Mouse (Mus musculus): ENCODE results near the gene Speer4d. TPM values are rescaled to one million over a fixed set of nuclear protein-coding genes. Genes with fewer than 3 reads are reported as not detected.
"Not testable (repeated sequence)": the region's sequence is repeated elsewhere in the genome, so short reads cannot be mapped to it uniquely, and the experiment has no call there.

Gene Speer4d
- total RNA-seq, 2 experiments from 2014 or later = not detected

DNA sequence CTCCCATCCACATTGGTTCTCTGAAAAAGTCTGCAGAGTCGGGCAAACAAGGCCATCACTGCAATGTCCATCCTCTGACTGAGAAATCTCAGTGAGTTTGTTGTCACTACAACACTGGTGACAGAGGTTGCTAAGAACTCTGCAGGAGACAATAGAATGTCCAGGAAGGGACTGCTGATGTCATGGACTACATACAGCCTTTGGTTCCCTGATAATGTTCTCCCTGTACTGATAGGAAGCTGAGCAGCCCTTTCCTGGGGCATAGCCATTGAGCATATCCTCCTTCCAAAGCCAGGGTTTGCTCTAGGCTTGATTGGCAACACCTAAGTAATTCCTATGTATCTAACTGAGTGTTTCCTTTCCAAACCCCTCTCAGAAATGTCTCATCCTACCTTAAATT lies 38.1 kb downstream of the Speer4d start, which contains the start of gene 4930572O03Rik:
TSS of gene 4930572O03Rik (minus strand) at position 101 of the 400 bp plus-strand sequence.
- ATAC-seq (replicated peaks; ENCODE audit: low FRiP score, poor library complexity, severe bottlenecking) = not testable (repeated sequence)

DNA sequence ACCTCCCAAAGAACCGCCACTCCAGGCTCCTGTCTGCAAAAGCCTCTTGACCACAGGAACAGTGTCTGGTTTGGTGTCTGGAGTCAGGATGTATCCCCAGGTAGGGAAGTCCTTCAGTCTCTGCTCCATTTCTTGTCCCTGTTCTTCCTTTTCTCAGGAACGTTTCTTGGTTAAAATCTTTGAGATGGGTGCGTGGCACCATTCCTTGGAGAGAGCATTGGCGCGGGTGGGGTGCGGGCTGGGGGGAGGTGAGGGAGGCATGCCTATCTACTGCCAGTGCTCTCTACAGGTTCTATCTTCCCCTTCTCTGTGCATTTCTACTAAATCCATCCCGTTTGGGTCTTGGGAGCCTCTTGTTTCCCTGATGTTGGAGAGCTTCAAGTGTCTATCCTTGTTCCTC lies 45.0 kb downstream of the Speer4d start:
- not testable (repeated sequence) for ATAC-seq (replicated peaks; ENCODE audit: low FRiP score, poor library complexity, severe bottlenecking)

- not testable (repeated sequence) for ATAC-seq (replicated peaks; ENCODE audit: low FRiP score, poor library complexity, severe bottlenecking)
Measured at GRCm38 (mm10) chr5:15670789-15671188, 51.9 kb downstream of the Speer4d start.

Other genes with a start within 250 kb of the Speer4d start
- not detected in 2 replicates for gene Gm21149, start 142.5 kb upstream of the Speer4d start, total RNA-seq (2015; ENCODE audit: low replicate concordance)
- not detected in 2 replicates for gene Gm21149, start 142.5 kb upstream of the Speer4d start, total RNA-seq (2017; ENCODE audit: low replicate concordance)
- not detected in 2 replicates for gene Gm21190, start 89.8 kb upstream of the Speer4d start, total RNA-seq (2015; ENCODE audit: low replicate concordance)
- not detected in 2 replicates for gene Gm21190, start 89.8 kb upstream of the Speer4d start, total RNA-seq (2017; ENCODE audit: low replicate concordance)
- gene Gm21083, start 41.7 kb upstream of the Speer4d start, total RNA-seq (2015; ENCODE audit: low replicate concordance) = not detected in 2 replicates
- gene Gm21083, start 41.7 kb upstream of the Speer4d start, total RNA-seq (2017; ENCODE audit: low replicate concordance) = not detected in 2 replicates
- gene 4930572O03Rik, start 38.0 kb downstream of the Speer4d start, total RNA-seq (2015; ENCODE audit: low replicate concordance) = not detected in 2 replicates
- gene 4930572O03Rik, start 38.0 kb downstream of the Speer4d start, total RNA-seq (2017; ENCODE audit: low replicate concordance) = not detected in 2 replicates
- gene Speer4c, start 95.2 kb downstream of the Speer4d start, total RNA-seq (2015; ENCODE audit: low replicate concordance) = not detected in 2 replicates
- not detected in 2 replicates for gene Speer4c, start 95.2 kb downstream of the Speer4d start, total RNA-seq (2017; ENCODE audit: low replicate concordance)

All from erythroblast, adult 5-6 weeks (primary cell).